Mouse (Mus musculus) inflammation-experienced regulatory T-cells, adult 6 months (primary cell): ENCODE results near the gene Abca1. TPM values are rescaled to one million over a fixed set of nuclear protein-coding genes. Genes with fewer than 3 reads are reported as not detected.

ENCODE experiments used
- ATAC-seq: one replicate; pipeline ENCODE4 v1.8.0; 2017
- polyA plus RNA-seq, 3 experiments: library from polyadenylated mRNA; unstranded; fragments of 100-300 nt; shearing (Covaris generic); gene quantifications; one replicate each; pipeline ENCODE4 v1.2.1; 2017

The Abca1 gene
- polyA plus RNA-seq, 3 experiments from 2014 or later = 0.18 to 3.0 (median 2.6) TPM

DNA sequence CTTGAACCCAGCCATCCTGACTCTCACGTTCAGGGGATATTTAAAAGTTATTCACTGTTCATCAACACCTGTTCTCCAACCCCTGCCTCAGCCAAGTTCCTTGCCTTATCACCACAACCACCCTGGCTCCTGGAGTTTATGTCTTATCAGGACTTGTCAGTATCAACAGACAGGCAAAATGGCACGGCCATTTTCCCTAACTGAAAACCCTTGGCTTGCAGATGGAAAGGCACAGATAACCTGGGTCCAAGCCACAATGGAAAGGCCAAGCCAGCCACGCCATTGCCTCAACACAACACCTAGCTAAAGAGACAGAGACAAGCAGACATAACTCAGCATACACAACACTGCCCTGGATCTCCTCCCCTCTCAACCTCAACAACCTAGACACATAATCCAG, 38.6 kb downstream of the Abca1 start:
- no peak for ATAC-seq

DNA sequence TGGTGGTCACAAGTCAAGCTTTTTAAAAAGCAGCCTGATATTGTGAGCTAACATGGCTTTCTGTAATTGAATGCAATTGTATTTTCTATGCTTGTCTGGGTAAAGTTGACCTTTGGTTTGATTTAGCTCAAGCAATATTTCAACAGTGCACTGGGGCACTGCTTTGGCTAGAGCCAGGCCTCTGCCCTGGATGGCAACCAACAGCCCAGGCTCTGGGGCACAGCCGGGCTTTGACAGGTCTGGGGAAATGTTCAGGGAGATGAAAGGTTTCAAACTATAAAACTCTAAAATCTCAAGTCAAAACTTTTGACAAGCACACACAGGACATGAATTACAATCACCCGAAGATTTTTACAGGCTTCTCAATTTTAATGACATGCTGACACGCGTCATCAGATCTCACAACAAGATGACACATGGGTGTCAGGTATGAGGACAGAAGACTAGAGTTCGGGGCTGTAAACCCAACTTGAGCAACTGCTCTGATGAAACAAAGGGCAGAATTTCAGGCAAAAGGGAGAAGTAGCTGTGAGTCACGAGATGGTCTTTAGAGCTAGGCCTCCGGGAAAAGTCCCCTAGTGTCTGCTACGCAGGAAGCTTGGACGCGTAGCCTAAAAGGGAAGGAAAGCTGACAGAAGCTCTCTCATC, 39.5 kb downstream of the Abca1 start:
- ATAC-seq = no peak

DNA sequence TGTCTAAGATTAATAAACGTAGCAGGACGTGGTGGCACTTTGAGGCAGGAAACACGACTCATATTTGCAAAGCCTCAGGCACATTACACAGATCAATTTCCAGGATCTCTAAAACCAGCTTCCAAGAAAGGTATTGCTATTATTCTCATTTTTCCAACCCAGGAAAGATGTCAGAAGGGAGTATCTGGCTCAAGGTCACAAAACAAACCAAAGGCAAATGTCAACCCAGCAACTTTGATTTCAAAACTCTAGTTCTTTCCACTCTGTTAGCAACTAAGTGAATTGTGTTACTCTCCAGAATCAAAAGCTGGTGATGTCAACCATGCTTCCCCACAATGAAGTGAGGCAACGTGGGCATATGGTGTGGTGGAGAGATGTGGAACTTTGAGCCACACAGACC, 41.1 kb downstream of the Abca1 start:
- ATAC-seq = peak; percentile 22

DNA sequence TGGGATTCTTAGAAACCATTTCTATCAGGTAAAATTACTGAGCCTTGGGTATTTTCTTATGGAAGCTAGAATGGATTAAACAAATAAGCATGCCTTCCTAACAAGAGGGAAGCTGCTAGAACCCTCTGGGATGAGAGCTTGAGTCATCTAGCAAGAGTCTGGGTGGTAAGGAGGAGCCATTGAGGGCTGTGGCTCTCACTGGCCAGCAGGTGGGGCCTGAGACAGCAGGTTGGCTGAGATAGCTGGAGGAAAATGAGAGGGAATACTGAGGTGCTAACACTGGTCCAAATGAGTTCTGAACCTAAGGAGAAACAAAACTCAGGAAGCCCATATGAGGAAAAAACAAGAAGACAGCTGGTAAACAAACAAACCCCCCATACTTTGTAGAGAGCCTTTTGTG, 42.1 kb downstream of the Abca1 start:
- no peak for ATAC-seq

DNA sequence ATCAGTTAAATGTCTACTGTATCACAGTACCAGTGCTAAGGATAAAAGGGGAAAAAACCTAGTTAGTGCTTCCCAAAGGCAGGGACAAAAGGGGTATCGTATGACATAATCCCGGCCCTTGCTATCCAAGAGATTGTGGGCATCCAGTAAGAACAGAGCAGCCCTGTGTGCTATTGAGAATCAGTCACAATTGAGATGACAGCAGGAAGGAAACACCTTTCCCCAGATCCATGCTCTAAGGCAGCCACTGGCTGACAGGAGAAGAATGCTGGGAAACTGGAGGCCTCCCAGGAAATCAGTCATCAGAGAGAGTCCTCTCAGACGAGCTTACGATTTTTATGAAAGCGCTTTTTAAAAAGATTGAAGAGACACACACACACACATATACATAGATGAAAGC, 42.6 kb downstream of the Abca1 start:
- ATAC-seq = no peak

DNA sequence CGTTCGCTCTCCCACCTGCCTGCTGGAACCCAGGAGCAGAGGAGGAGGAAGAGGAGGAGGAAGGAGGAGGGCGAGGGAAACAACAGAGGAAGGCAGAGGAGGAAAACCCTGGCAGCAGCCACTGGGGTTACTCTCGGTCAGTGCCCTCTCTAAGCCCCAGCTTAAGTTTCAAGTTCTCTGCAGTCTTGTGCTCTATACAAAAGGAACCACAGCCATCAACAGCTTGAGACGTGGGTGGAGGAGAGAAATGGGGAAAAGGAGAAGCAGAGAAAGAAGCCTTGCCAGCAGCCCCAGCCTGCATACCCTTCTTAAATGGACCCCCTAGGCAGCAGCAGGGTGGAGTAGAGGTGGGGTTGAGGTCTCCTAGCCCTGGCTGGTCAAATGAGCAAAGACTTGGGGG, 43.8 kb downstream of the Abca1 start:
- peak; percentile 61 for ATAC-seq

DNA sequence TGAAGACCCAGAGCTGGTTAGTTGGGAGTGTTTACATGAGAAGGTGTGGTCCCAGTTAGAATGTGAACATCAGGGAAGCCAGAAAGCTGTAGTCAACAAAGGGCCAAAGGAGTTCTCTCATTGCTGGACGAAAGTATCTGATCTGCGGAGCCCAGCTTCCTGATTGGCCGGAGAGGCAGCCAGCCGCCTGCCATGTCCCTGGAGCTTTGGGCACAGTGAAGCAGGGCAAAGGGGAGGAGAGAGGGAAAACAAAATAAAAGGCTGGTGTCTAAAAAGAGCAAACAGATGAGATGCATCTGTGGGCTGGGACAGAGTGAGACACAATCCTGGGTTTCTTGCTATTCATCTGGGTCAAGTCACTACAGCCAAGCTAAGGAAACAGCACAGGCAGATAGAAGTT, 44.3 kb downstream of the Abca1 start:
- no peak for ATAC-seq

DNA sequence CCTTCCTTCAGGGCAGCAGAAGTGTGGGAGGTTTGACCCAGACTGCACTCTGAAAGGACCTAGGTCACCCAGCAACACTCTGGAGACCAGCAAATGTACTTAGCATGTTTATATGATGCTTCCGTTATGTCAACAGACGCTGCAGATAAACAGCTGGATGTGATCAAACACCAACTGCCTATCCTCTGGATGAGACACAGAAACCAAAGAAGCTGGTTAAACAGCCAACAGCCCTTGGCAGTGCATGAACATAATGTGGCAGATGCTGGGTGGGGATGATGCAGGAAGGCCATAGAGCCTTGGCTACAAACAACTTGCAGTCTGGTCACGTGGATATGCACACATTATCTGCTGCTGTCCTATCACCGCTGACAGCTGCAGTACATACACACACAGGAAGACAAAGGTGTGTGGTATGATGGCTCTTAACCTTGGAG, 47.8 kb downstream of the Abca1 start:
- ATAC-seq = no peak

DNA sequence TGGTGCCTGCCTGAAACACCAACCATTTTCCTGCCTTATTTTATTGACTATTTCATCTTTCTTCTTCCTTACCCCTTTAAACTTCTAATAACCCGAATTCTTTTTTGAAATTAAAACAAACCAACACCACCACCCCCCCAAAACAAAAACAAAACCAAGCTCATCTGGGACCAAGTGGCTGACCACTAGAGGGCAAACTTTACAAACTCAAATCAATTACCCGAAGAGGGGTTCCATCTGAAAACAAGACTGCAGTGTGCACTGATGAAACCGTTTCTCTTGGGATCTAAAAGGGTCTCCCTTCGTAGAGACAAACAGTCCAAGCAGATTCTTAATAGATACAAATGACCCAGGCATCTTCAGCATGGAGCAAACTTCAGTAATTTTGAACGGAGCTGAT, 49.3 kb downstream of the Abca1 start:
- ATAC-seq = peak; percentile 41

DNA sequence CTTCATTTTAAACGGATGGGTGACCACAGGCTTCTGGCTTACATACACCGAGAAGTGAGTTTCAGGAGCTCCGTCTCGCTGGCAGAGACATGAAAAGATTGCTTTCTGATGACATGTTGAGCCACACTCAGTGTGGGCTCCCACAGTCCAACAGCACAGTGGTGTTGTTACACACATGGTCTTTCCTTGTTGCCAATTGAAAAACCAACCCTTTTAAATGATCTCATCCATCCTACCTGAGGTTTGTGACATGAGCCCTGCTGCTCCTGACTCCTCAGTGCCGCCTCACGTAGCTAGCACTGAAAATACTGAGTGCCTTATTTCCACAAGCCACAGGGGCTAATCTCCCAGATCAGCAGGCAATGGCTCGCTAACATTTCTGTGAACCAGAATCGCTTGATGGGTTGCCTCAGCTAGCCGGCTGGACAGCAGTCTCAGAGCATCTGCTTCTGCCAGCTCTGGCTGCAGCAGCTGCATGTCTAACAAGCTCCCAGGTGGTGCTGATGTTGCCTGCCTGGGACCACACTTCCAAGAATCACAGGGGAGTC, 50.2 kb downstream of the Abca1 start:
- no peak for ATAC-seq

DNA sequence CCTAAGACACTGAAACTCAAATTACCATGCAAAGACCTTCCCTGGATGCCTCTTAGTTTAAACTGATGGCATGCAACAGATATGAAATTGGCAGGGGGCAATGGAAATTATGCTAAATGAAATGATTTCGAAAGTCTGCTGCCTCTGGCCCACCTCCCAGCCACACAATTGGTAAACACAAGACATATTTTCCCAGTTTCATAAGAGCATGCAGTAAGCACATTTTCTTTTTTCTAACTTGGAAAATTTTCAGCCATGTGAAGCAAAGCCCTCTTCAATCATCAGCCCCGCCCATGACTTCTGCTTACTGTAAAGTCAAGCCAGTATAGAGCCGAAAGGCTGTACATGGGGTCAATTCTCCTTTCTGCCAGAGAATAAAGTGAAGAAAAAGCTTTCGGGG, 51.5 kb downstream of the Abca1 start:
- ATAC-seq = no peak

DNA sequence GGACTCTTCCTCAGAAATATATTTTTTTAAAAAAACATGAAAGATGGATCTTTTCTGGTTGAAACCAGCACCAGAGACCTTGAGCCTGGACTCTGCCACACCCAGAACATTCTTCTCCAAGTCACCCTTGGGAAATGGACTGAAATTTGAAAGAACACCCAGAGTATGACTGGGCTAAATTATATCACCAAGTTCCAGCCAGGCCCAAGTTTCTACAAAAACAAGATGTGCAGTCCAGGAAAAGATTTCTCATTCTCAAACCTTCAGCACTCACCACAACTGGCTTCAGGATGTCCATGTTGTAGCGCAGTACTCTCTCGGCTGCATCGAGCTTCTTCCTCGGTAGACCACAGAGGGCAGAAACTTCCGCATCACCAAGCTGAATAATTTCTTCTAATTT, 53.0 kb downstream of the Abca1 start:
- ATAC-seq = no peak

DNA sequence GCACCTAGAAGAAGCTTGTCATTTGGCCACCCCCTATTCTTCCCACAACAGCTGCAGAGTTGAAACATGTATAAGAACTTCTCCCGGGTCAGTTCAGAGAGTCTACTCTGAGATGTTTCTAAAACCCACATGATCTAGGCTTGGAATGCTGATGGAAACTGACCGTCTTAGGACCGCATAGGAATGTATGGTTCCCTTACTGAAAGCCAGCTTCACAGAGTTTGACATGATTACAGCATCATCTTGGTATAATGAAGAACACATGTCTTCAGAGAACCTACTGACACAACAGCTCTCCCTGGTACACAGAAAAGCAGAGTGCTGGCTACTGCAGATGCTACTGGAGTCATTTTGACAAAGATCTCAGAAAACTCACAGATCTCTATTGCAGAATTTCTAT, 53.6 kb downstream of the Abca1 start:
- no peak for ATAC-seq

DNA sequence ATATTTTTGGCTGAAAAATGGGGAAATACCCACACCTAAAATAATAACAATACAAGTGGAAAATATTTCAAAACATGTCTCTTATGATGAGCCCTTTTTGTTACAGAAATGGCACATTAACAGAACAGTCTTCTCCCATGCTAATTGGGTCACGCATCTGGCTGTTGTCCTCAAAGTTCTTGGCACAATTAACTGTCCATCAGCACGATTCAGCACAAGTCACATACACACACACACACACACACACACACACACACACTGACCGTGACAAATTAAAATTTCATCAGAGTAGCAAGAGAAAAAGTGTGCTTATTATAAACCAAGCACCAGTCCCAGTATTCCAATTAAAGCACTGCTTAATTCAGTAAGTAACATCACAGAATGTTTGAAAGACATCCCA, 55.1 kb downstream of the Abca1 start:
- no peak for ATAC-seq

DNA sequence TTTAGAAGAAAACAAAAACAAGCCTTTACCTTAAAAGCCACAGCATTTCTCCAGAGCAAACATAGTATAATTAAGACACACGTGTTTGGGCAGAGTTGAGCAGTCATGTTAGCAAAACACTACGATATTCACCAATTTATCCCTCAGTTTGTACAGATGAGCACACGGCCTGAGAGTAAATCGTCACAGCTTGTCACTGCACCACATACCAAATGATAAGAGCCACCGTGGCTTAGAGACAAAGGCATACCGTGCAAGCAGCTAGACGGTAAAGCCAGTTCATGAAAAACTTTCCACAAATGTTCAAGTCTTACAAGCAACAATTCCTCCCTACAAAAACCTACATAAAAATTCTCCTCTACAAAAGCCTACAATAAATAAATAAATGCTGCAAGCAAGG, 57.2 kb downstream of the Abca1 start:
- ATAC-seq = no peak

DNA sequence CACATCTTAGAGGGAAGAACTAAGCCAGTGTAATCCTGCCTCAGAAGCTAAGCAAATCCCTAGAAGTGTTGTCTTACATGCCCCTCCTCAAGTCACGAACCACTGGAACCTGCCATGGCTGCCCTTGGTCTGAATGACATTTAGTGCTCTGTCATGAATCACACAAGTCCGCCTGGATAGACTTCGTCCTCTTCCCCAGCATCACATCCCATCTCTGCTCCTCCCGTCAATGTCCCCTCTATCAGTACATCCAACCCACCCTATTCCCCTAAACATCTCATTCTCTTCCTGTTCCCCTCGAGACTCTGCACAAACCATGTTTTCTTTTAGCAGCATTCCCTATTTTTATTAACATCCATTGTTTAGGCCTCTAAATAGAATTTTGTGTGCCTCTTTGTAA, 58.4 kb downstream of the Abca1 start:
- ATAC-seq = no peak

DNA sequence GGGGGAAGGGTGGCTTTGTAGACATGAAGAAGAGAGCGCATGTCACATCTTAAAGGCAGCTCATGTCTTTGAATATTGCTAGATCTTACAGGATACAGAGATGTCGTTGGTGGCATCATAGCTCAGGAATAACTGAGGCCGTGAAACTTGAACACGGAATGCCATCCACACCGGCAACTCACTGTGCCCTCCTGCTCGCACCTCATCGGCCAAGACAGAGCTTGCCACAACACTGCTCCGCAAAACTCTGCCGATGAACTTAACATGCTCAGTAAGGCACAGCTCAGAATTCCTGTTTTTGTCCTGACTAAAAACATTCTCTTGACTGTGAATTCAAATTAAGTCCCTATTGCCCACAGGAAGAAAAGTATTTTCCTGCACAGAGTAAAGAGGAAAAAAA, 59.2 kb downstream of the Abca1 start:
- no peak for ATAC-seq

DNA sequence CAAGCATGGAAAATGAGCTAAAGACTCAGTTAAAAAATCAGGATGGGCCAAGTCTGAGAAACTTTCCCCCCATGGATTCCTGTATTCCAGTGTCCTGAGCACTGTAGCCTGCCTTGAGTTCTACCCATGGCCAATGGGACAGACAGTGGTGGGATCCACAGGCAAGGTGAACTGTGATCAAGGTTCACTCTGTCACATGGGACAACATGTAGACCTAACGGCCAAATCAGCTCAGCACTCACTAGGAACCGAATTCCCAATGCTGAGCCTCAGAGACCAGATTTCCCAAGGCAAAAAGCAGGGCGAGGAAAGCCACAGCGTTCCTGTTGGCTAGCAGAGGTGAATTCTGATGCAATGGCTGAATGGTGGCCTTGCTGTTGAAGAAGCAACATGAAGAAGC, 64.8 kb downstream of the Abca1 start:
- ATAC-seq = no peak

DNA sequence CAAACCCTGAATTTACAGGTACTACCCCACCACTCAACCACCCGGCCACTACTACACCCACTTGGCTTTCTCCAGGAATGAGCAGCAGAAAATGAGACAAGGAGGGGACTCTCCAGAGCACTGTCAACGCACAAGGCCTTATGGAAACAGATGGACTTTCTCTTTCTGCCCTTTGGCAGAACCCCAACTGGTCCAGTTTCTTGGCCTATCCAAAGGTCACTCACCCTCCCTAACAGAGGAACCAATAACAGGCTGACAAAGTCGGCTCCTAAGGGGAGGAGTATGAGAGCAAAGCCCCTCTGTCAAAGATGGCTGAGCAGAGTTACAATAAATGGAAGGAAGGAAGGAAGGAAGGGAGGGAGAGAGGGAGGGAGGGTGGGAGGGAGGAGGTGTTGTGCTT, 65.4 kb downstream of the Abca1 start:
- no peak for ATAC-seq

DNA sequence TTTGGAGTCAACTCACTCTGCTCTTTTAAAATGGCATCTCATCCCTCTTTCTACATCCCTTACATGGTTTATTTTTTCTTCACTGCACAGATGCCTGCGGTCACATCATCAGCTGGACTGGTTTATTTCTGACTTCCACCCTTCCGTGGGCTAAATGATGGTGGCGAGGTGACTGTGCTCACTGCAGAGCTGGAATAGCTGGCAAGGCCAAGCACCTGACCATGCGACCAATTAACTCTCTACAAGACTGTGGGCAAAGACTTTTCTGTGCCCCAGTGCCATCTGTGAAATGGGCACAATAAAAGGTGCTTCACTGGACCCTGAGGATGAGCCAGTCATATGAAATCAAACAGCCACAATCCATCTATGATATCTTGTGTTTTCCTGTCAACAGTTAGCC, 66.1 kb downstream of the Abca1 start:
- no peak for ATAC-seq

DNA sequence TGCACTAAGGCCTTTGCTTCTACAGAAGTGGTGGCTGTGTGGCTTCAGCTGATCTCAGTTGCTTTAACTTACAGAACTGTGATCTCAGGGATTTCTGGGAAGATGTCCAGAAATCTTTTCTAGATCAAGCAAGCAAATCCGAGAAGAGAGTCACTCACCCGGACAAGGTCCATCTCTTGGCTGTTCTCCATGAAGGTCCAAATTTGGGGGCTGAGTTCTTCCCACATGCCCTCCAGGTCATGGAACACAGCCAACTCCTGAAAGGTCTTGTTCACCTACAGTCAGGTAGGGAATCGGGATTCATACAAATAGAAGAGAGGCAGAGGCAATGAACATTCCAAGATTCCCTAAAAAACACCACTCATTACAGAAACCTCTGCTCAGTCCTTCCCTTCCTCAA, 70.1 kb downstream of the Abca1 start:
- no peak for ATAC-seq

DNA sequence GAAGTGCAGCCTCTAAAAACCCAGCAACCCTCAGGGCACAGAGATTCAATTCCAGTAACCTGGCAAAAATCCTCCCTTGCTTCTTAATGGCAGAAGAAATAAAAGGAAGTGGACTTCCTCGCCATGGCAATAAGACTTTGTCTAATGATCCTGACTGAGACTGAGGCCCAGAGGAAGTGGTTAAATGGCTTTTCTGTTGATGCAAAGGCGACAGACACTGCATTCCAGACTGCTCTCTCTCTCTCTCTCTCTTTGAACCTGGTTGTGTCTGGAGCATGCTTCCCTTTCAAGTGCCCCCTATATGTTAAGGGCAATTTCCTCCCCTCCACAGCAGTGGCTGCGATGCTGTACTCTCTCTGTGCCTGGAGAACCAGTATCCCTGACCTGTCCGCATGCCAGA, 70.7 kb downstream of the Abca1 start:
- no peak for ATAC-seq

DNA sequence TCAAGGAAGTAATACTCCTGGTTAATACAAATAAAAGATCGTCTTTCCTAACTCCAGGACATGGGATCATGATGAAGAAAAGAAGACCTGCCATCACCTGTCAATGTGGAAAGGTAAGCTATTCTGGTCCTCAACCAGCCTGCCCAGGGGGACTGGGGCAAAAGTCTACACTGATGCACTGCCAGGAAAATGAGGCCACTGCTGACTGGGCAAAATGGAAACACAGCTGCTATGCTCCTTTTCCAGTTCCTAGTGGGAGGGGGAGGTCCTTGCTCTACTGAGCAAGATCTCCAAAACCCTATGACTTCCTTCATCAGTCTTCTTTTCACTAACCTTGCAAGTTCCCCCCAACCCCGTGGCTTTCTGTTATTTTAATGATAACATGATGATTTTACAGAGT, 73.1 kb downstream of the Abca1 start:
- ATAC-seq = no peak

DNA sequence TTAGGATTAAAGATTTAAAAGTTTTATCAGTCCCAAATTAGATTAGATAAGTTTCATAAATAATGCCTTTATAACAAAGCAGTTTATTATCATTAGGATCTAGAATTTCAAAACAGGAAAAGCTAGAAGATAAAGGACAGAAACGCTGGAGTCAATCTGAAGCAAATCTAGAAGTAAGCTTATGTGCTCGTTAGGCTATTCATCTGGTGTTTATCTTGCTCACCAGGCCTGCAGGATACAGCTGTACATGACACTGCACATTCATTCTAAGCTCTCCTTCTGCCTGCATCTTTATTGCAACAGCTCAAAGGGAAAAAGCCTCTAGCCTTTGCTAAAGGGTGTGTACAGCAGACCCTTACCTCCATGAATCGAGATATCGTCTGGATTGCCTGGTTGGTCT, 74.1 kb downstream of the Abca1 start:
- ATAC-seq = no peak

DNA sequence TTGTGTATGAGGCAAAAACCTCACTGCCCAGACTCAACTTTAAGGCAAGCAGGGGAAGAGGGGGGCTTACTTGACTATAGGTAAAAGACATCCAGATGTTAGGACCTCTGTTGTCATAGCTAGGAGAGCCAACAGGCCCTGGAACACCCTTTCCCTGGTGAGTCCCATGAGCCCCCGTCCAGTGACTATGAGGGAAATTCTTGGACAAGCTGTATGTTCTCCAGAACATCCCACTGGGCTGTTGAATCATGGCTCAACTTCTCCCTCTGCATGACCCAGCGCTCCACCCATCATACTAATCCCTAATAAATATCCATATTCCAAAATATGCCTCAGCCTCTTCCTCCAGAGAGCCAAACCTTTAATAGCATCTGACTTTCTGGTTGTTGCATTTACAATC, 76.6 kb downstream of the Abca1 start:
- ATAC-seq = no peak
